Mouse (Mus musculus) left cerebral cortex, postnatal 14 days (tissue): ENCODE measurements at regions not wholly inside any gene's neighbourhood (a gene's known extent, or its start where the extent isn't known, plus 50 kb on each side); places are given as distances from the start of the nearest gene placed in this dataset.

ENCODE experiments used
- DNase-seq, 2 experiments: peaks; one replicate each; pipeline ENCODE4 v3.0.0; 2021 to 2022; ENCODE audit warnings: low spot score in 2 of 2, mixed read lengths in 1 of 2
- intact Hi-C: fragments of 180-260 bp; cut with DNase I; formaldehyde crosslinking; loops from one replicate; pipeline ENCODE4 v1.15.1; 2025

DNA sequence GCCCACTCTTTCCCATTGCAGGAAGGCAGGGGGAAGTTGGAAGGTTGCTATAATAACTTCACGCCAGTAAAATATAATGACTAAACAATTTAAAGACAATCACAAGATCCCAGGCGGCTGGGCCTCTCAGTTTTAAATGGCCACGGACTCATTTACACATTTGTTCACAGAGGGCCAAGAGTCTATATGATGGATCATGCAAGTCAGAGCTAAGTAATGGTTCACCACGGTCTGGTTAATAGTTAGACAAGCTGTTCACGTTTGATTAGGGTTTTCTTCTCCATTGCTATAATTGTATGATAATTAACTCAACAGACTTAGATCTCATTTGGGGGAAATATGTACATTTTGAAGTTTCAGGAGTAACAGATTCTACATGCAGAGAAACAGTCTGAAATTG, 170.0 kb downstream of the Ppargc1a start:
- DNase-seq = no peak
- intact Hi-C loops = no loop called here

DNA sequence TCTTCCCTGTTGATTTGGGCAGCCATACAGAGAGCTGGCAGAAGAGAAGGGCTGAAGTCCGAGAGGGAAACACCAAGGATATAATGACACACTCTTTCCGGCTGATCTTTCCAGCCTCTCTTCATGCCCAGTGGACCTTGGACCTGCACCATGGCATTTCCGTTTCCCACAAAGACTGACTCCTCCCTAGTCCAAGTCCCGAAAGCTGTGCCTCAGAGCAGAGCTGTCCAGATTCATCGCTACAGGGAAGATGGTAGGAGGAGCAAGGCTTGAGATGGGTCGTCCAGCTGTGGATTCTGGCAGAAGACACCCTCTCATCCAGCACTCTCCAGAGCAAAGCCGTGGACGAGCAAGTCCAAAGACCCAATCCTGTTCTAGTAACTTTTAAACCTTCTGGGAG, 176.2 kb downstream of the Ppargc1a start:
- intact Hi-C loops = no loop called here
- DNase-seq = no peak

DNA sequence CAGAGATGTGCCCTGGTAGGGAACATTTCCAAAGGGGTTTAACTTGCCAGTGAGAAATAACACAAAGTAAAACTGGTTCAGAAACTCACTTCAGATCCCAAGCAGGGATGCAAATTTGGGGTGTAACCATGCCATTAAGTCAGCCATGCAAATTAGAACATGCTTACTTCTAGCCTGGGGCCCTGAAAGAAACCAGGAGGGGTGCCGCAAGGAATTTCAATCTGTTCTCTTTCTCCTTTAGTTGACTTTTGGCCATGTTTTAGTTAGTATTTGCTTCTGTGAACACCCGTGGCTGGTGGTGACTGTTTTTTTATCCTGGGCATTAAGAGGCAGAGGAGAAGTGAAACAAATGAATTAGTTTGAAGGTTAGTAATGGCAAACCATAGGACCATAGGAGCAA, 179.8 kb downstream of the Ppargc1a start:
- DNase-seq = no peak
- intact Hi-C loops = no loop called here

DNA sequence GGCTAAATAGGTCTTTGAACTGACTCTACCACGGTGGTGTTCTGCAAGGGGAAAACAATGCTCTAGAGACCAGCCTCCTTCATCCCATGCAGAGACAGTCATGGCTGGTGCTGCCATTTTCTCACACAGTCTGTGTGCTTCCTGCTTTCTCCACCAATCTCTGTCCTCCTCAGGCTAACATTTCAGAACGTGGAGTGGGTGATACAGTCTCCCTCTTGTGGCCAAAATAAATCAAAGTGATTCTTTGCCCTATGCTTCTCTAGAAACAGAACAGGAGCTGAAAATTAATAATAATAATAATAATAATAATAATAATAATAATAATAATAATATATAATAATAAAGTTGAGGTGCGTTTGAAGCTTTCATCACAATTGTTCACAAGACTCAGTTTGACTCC, 181.1 kb downstream of the Ppargc1a start:
- intact Hi-C loops = no loop called here
- DNase-seq = no peak

DNA sequence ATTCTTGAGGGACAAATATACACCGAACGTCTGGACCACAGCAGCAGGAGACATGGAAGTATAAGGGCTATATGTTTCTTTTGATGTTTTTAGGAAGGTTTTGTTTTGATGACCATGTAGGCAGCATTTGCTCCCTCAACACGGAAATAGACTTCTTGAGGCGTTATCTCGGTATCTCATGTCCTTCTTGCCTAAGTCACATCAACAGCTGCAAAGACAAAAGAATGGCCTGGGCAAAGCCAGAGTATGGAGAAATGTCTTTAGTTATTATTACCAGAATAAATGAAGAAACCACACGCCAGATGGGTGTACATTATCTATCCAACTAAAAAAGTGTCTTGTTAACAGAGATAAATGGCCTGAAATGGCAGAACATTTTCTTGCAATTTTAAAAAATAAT, 183.2 kb downstream of the Ppargc1a start:
- intact Hi-C loops = no loop called here
- DNase-seq = no peak

DNA sequence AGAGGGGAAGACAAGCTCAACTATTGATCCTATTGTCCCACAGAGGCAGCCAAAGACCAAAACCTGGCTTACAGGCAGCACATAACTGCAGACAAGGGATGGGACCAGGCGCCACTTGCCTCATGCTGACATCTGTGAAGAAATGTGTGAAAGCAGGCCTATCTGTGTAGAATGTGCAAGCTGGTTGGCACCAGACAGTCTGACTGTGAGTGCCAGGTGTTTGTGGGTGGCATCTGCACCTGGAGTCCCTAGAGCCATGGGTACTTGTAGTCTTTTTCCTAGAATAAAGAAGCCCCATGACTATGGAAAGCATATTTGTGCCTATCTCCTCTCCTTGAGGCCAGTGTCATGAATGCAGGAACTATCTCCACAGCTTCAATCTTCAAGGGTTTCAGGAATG, 208.4 kb downstream of the Ppargc1a start:
- DNase-seq = peak in 1 of 2 experiments; percentile 3
- intact Hi-C loops = no loop called here

DNA sequence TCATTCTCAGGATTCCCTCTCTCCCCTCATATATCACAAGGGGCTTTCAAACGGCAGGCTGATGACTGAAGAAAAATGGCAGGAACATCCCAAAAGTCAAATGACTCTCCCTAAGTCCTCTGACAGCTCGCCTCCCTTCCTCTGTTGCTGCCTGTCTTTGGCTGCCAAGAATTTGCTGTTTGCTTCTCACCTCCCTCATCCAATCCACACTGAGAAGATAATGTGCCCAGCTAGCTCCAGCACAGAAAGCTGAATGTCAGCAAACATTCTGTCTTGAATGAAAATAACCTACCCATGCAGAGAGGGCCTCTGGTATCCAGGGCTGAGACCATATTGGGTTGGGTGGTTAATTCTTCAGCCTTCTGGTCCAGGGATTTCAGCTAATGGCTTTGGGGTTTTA, 219.3 kb downstream of the Ppargc1a start:
- peak; percentile 7 to 36 for DNase-seq
- intact Hi-C loops = no loop called here

DNA sequence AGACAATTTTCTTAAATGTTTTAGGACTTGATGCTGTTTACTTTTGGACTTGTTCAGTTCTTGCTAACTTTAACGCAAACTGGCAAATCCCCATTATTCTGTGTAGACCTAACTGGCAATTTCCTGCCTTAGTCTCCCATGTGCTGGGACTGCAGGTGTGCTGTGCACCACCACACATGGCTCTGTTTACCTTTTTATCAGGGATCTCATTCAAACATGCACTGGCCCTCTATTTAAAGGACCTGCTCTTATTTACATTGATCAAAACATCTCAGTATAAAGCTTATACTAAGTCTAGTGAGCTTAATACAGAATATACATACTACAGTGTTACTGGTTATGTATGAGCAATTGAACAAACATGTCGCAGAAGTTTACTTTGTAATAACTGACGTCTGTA, 238.4 kb downstream of the Ppargc1a start:
- DNase-seq = no peak
- intact Hi-C loops = no loop called here

DNA sequence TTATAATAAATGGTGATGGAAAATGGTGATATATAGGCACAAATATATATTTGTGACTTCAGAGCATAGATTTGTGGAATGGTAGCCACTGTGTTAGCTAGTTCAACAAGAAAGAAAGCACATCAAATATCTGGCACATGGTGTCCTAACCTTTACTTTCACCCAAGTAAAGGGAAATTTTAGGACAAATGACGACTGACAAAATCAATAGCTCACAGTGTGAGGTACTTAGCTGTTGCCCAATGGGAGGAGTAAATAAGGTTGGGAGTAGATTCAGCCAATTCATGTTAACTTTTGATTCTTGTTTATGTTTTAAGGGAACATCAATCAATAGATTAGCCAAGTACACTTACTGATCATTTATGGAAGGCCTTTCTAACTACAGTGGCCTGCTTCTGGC, 278.3 kb downstream of the Ppargc1a start:
- intact Hi-C loops = no loop called here

DNA sequence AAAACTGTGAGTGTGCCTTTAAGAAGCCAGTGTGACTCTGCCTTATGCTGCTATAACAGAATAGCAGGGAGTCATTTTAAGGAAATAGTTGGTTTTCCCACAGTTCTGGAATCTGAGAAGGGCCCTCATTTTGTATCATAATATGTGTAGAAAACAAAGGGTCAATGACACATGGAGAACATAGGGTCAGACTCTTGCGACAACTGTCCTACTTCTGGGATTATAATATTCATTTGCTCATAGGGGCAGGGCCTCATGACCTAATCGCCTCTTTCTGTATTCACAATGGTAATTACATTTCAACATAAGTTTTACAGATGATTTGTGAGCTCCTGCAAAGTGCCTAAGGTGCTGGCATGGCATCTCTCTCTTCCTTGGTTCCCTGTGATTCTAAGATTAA, 279.3 kb downstream of the Ppargc1a start:
- intact Hi-C loops = no loop called here

More for the DNA sequence above, 278.3 kb downstream of the Ppargc1a start:
- DNase-seq = no peak

DNA sequence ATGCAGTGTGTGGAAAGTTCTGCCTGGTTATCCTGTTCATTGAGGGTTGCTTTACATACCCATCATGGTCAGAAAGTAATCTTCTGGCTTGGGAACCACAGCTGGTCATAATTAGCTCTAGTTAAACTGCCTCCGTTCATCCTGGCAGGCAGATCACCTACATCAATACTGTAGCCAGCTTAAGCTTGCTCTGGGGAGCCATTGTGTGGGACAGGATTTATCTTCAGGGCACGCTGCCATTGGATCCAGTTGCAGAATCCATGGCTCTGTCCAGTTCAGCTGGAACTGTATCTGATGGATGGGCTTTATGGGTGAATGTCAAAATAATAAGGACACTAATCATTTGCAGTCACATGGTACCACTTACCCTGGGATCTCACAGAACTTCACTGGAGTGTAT, 326.4 kb downstream of the Ppargc1a start:
- DNase-seq = no peak
- intact Hi-C loops = no loop called here

More for the DNA sequence above, 279.3 kb downstream of the Ppargc1a start:
- no peak for DNase-seq

DNA sequence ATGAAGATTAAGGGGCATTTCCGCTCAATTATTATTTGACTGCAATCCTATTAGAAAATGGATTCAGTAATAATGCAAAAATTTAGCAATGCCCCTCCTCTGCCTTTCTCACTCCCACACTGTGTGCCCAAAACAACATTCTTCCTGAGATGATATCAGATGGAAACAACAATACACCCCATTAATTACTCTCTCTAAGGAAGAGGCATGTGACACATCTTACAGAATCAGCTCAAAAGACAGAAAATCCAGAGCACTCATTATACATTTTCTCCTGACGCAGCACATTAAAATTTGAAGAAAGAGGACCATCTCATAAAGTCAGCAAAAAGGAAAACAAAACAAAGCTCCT, 333.5 kb downstream of the Ppargc1a start:
- intact Hi-C loops = no loop called here
- no peak for DNase-seq

DNA sequence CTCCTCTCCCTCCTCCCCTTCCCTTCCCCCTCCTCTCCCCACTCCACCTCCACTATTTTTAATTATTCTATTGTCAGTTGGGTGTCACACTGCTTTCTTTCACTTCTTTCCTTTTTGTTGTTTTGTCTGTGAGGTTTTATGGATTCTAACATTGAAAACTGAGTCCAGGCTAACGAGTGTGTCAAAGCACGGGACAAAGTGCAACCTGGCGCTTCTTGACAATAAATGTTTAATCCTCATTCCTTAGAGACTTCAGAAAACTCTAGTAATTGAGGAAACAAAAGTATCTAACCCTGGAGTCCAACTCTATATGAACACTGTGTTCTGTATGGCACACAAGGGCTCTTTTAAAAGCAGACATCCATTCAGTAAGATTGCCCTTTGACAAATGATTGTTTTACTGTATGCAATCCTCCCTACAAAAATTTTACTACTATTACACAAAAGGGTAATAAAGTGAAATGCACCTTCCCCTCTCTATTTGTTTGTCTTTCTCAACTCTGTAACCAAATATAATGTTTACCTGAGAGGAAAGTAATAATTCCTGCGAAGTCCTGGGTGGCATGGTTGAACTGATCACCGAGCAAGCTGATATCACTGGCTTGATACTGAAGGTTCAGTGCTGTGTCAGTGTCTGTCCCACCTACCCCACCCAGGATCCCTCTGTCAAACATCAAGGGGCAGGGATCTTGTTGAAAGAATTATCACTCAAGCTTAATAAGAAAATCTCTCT, 334.1 kb downstream of the Ppargc1a start:
- no peak for DNase-seq
- intact Hi-C loops = no loop called here

DNA sequence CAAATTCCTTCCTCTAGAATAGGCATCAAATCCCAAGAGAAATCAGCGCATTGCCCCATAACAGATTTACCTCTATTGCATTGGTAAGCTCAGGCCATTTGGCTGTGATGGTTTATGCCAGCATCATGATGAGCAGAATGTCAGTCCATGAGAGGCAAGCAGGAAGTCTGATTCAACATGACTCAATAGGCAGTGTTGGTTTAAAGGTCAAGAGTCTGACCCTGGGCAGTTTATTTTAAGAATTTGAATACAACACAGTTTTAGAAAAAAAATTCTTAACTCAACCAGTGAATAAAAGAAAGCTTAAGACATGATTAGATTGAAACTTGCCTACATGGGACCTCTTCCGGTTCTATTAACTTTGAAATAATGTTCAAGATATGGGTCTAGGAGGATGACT, 337.7 kb downstream of the Ppargc1a start:
- DNase-seq = no peak
- intact Hi-C loops = no loop called here

DNA sequence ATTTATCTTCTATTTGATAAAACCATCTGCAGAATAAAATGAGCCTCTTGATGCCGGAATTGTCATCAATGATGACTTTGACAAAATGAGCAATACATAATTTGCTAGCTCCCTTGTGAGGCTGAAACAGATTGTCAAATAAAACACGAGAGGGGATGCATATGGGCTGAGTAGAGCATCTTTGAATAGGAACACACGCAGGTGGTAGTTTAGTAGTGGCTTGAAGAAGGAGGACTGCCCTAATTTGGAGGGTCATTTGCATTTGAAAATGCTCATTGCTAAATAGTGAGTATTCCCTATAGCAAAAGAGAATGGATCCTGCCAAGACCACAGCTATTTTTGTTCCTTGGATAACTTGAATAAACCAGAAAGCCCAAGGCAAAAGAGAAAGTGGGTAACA, 339.5 kb downstream of the Ppargc1a start:
- intact Hi-C loops = no loop called here
- no peak for DNase-seq

DNA sequence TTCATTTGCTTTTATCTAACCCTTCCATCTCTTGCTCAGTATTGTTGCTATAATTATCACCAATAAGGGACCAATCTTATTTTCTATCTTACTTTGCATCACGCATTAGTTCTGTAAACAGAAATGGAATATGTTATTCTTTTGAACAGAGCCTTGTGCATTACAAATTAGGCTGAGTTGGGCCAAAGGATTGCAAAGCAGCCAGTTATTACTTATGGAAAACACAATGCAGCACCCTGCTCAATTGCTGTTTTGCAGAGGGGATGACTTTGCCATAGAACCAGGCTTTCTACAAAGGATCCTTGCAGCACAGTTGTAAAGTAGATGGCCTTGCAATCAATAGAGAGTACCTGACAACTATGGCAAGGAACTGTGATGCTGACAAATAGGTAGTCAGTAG, 364.3 kb downstream of the Ppargc1a start:
- no peak for DNase-seq
- intact Hi-C loops = no loop called here

DNA sequence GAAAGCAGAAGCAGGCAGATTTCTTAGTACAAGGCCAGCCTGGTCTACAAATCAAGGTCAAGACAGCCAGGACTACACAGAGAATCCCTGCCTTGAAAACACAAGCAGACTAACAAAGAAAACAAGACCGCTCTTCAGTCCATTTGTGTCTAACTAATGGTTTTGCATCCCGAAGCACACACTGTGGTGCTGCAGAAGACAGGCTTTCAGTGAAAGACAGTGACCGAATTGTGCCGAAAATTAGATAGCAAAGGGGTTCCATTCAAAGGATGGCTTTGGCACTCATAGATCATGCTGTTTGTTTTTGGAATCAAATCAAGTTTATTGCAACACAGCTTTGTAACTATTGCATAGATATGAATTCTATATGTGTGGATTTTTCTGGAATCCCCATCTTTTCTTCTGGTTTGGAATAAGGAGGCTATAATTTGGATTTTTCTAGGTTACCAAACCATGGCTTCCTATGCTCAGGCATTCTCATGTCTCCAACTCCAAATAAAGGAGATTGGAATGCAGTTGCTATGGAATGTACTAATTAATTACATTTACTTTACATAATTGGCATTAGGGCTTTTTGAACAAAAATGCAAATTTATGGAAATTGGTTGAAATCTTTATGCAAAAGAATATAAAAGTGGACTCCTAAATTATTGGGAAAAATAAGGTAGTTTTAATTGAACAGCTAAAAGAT, 364.9 kb downstream of the Ppargc1a start:
- intact Hi-C loops = no loop called here
- no peak for DNase-seq

DNA sequence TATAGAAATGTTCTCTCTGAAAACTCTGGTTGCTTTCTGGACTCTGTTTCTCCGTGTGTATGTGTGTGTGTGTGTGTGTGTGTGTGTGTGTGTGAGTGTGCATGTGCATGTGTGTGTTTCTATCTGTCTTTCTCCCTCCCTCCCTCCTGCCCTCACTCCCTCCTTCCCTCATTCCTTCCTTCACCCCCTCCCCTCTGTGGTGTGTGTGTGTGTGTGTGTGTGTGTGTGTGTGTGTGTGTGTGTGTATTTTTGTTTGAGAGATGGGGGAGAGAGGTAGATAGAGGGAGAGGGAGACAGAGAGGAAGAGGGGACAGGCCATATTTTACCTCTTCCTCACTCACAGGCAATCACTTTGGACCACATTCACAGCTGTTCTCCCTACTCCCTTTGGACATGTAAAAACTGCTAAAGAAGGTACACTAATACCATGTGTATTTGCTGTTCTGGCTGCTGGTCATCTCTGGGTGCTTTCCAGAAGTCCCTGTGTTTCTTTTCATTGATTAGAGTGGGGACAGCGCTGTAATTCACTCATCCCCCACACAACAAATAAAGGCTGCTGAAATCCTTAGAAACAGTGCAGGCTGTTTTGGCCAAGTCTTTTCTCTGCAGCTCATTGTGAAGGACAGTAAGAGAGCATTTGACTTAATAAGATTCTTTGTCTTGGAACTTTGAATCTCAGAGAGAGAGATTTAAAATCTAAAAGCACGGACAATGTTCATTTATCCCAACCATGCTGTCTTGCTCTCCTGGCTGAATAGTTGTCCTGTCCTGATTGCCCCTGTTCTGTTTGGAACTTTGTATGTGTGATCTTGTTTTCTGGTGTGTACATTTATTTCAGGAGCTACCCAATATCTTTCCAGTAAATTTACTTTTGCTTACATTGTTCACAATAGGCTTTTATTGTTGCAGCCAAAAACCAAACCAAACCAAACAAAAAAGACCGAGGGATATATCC, 370.9 kb downstream of the Ppargc1a start:
- DNase-seq = peak in 1 of 2 experiments; percentile 0
- intact Hi-C loops = no loop called here

DNA sequence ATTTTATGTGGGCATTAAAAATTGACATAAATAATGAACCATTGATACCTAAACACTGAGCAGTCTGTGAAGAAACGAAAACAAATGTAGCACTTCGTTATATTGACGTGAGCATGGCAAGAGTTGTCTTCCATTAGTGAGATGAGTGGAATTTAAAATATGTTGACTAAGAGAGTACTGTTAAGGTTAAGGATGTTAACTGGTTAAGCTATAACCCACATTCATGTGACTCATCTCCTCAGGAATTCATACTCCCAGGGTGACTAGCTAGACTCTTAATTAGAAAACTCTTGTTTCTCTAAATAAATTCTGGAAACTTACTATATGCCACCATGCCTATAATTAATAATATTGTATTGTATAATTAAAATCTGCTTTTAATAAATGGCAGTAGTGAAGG, 376.9 kb downstream of the Ppargc1a start:
- DNase-seq = no peak
- intact Hi-C loops = no loop called here

DNA sequence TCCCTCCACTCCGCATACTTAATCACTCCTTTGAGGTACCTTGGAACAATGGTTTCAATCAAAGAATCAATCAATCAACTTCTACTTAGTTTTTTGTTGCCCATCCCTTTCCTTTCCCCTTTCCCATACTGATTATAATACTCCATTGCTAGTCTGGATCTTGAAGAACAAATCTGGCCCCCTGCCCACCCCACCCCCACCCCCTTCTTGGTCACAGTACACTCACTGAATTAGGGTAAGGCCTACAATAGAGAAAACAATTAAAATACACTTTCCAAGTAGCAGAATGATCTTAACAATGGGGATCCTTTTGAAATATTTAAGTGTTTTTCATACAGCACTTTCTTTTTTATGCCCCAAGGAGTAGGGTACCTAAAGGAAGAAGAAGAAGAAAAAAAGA, 397.7 kb downstream of the Ppargc1a start:
- DNase-seq = no peak
- intact Hi-C loops = no loop called here
